Mouse (Mus musculus): ENCODE measurements around the gene Btbd9.
A peak's percentile ranks its signal among the peaks of the same experiment; 100 is the strongest.

The Btbd9 gene

DNA sequence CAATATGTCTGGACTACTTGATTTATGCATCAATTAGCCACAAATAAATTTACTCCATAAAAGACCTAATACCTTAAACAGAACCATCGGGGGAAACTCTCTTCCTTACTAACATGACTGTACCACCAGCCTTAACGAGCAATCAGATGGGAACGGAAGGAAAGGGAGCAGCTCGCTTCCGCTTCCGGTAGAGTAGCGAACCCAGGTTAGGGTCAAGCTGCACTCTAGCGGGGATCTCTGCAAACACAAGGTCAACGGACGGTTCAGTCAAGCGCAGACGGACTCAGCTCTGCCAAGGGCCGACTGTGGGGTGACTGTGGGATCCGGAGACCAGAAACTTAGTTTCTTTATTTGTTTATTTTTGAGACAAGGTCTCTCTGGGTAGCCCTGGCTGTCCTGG lies 25.9 kb upstream of the Btbd9 start:
- DNase-seq (ENCODE audit: low read depth, low spot score): no peak

DNA sequence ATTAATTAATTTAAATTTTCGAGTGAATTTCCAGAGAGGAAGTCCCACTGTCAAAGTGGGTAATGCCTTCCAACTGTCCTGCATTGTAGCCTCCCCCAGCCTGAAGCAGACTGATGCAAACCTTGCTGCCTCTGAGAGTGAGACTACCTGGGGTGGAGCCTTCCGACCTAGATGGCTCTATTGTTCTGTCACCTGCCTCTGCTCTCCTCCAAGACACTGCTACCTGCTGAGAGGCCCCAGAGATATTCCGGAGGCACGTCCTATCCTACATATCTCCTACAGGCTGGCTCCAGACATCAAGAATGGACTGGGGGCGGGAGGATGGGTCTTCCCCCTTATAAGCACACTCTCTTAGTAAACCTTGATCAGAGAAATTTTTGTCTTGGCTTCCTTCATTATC lies 22.0 kb upstream of the Btbd9 start:
- DNase-seq (ENCODE audit: low read depth, low spot score): no peak

DNA sequence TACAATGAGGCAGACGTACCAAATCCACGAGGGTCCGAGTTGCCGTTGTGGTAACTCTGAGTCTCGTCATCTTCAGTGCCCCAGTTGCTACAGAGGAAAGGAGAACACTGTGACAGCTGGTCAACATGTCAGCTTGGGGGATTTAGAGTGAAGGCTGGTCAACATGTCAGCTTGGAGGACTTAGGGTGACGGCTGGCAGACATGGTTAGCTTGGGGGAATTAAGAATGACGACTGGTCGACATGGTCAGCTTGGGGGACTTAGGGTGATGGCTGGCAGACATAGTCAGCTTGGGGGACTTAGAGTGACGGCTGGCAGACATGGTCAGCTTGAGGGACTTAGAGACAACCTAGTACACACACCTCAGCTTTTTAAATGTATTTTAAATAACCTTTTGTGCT lies 21.5 kb upstream of the Btbd9 start:
- DNase-seq (ENCODE audit: low read depth, low spot score): no peak

DNA sequence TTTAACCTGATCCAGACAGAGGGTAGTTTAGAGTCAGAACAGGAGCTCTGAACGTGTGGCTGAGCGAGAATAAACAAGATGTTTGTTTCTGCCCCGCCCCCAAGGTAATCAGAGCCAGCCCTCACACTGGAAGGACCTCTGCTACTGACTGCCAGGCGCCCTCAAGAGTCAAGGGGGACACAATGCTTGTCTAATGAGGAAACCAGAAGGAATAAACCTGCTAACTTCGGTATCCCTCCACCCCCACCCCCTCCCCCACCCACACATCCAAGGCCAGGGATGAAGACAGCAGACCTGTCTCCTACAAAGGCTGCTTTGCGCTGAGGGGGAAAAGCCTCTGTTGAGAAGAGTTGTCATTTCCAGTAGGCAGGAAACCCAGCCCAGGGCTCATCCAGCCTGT lies 18.6 kb upstream of the Btbd9 start:
- no peak for DNase-seq (ENCODE audit: low read depth, low spot score)

DNA sequence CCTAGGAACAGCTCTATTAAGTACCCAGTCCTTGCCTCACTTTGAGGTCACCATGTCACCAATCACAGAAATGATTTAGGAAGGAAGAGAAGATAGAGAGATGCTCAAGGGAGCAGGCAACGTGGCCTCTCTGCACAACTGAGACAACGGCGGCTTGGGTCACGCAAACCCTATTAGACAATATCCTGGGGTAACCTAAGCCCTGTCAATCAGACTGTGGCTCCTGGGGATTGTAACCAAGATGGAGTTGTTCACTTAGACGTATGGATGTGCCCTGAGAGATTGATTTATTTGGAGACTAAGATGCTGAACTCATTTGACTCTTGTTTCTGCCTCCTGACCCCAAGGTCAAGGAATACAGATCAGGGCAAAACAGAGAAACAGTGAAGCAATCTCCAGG lies 18.1 kb upstream of the Btbd9 start:
- no peak for DNase-seq (ENCODE audit: low read depth, low spot score)

DNA sequence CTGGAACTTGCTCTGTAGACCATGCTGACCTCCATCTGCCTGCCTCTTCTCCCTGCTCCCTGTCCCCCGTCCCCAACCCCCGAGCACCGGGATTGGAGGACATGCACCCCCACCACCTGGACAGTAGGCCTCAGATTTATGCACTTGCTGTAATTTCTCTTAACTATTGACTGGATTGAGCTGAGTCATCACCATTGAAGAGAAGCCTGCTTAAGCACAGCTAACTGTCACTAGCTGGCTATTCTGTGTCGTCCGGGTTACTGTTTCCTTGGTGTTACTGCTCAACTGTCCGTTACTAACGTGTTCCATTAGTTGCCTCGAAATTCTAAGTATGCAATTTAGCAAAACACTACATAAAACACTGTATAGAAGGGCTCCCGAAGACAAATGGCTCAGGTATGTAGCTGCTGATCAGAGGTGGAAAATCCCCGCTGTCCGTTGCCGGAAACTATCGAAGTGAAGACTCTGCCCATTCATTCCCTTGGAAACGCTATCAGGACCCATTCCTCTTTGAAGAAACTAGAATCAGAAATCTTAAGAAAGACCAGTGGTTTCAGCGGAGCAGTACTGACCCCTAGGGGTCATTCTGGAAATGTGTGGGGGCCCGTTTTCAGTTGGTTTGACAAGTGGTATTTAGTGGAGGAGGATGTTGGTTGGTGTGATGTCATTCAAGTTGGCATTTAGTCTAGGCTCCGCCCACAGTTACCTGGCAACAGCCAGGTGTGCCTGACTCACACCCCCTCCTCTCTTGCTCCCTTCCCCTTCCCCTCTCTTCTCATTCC lies 14.3 kb upstream of the Btbd9 start:
- peak; percentile 76 for DNase-seq (ENCODE audit: low read depth, low spot score)

DNA sequence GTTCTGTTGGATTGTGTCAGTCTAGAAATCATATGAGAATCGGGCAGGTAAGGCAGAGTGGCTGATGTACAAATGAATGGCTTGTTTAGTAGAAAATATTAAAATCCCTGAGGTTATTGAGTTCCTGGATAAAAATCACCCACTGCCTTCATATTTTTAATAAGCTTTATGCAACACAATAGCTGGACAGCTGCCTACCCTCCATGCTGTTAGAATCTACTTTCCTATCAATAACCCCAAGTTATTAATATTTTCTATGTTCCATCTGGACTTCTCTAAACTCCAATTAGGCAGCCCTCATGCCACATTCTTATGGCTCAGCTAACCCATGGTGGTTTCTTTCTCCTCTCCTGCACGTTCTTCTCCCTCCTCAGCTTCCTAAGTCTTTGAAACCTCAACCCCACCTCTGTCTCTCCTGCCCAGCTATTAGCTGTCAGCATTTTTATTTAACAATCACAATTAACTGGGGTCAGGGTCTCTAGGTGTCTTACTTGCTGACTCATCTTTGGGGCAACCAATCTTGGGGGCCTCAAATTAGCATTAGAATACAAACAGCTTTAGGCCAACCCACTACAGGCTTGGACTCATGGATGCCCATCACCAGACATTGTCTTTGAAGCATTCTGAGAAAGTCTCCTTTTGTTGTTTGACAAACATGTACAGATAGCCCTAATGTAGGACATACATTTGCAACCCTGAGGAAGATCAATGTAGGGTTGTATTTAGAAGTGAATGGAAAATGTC lies 7.1 kb upstream of the Btbd9 start:
- DNase-seq (ENCODE audit: low read depth, low spot score): no peak

DNA sequence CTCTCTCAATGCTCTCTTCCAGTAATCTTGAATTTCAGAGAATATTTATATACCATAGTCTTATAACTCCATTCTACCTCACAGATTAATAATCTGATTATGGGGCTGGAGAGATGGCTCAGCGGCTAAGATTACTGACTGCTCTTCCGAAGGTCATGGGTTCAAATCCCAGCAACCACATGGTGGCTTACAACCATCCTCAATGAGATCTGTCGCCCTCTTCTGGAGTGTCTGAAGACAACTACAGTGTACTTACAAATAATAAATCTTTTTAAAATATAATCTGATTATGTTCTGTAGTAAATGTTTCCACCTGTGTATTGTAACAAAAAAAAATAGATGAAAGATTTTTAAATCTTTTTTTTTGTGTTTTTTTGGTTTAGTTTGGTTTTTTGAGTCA lies 6.0 kb upstream of the Btbd9 start:
- DNase-seq (ENCODE audit: low read depth, low spot score): peak; percentile 34

DNA sequence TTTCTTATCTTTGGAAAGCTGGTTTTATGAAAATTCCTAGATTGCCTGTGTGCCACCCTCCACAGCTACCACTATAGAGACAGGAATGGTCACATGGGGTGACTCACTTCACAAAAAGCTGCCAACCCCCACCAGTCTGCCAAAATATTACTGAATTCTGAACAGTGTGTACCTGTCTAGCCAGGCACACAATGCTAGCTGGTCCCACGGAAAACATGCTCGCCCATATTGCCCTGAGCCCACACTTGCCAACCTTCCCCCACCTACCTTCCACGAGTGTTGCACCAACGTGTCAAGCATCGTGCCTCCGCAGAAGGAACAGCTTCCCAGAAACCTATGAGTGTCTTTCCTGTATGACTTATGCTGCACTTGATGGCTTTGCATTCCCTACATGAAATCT lies 4.9 kb upstream of the Btbd9 start:
- no peak for DNase-seq (ENCODE audit: low read depth, low spot score)

DNA sequence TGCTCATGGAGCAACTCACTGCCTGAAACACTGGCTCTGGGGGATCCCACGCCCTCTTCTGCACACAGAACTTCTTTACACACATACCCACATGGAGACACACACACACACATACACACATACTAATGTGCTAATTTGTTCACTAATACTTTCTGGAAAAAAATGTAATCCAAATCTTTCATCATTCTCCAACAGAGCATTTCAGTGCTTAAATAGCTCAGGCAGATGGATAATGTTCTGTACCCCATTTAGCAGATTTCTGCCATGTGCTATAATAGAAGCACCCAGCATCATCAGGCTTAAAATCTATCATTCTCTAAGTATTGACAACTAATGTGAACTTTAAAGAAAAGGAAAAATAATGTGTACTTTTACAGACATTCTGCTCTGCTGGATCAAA lies 4.5 kb upstream of the Btbd9 start:
- no peak for DNase-seq (ENCODE audit: low read depth, low spot score)

DNA sequence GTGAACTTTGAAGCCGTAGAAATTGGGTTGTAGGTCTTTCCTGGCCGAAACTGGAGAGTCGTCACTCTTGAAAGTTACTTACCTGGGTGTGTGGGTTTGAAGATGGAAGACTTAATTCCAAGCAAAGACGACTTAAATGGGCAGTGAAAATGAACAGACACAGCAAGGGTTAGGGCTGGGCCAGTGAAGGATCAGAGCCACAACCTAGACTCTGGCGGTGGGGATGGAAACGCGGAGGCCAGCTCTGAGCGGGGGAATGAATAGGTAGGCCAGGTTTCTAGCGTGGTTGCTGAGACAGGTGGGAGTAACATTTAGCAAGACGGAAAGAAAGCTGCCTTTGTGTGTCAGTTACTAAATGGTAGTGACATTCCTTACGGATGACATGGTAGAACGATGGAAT lies 658 bp upstream of the Btbd9 start:
- no peak for DNase-seq (ENCODE audit: low read depth, low spot score)

DNA sequence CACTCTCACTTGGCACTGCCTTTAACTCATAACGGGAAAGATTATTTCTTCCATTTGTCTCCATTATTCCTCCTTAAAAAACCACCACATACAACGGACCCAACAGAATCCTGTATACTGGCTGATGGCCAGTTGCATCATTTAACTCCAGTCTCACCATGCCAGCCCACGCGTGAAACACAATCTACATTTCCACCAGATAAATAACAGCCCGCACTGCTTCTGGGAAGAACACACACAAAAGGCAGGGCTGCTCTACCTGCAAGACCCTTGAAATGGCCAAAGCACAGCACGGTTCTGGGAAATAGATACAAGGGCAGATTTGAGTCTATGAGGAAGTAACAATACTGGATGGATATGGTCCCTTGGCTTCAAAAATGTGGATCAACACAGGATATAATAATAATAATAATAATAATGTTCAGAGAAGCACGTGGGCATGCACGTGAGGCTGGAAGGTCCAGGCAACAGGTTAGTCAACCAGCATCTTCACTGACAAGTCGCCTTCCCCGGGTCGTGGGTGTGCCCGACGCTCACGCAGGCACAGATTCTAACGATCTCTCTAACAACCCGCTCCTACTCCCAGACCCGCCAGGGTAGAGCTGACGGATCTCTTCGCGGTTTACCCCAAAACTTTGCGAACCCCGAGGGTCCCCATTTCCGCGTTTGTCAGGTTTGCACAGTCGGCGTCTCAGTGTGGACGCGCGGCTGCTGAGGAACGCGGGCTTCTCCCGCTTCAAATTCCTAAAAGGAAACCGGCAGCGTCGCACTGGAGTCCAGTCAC lies 975 bp downstream of the Btbd9 start:
- peak; percentile 81 for DNase-seq (ENCODE audit: low read depth, low spot score)

DNA sequence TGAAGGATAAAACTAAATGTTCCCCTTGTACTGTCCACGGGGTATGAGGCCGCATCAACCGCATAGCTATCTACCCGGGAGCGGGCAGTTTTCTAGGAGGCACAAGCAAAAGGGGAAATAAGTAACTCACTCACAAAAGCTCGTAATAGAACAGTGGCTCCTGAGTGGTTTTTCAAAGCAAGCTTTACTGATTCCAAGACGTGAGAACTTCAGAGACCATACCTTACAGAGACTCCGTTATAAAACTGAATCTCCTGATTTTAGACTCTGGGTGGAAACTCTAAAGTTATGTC lies 1.6 kb downstream of the Btbd9 start:
- peak; percentile 45 for DNase-seq (ENCODE audit: low read depth, low spot score)

DNA sequence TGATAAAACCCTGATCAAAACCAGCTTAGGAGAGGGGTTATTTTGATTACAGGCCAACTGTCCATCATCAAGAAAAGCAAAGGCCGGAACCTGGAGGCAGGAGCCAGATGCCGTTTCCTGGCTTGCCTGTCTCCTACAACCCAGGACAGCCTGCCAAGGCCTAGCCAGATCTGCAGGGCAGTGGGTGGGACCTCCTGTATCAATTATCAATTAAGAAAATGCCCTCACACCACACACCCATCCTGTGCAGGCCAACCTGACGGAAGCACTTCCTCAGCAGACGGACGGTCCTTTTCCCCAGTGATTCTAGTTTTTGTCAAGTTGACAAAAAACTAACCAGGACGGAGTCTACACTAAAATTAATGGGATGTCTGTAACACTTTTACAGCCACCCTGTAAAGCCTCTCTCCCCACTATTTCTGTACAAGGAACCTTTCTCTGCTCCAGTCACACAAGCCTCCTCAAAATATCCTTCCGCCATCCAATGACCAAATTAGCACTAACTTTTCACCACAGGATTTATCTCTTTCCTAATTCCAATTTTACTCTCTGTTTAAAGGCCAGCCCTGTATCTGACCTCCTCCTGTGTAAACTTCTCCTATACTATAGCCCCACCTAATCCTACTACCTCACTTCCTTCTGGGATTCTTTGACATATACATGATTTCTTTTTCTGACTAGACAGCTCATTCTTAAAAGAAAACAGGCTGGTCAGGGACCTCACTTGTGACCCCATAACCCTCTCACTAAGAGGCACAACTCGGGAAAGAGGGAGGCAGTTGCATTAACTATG lies 2.1 kb downstream of the Btbd9 start:
- no peak for DNase-seq (ENCODE audit: low read depth, low spot score)

DNA sequence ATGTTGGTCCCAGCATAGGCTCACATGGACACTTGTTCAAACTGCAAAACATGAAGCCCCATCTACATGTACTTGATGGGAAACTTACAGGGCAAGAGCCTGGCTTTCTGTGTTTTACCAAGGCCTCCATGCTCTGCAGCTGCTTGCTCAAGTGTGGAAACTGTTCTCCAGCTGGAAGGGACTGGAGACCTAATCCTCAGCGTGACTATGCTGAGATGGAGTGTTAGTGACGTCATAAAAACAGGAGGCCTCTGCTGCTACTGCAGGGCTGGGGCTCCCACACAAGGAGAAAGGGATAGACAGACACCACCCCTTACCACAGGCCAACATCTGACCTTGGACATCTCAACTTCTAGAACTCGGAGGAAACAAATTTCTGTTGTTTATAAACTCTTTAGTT lies 5.3 kb downstream of the Btbd9 start:
- DNase-seq (ENCODE audit: low read depth, low spot score): no peak

DNA sequence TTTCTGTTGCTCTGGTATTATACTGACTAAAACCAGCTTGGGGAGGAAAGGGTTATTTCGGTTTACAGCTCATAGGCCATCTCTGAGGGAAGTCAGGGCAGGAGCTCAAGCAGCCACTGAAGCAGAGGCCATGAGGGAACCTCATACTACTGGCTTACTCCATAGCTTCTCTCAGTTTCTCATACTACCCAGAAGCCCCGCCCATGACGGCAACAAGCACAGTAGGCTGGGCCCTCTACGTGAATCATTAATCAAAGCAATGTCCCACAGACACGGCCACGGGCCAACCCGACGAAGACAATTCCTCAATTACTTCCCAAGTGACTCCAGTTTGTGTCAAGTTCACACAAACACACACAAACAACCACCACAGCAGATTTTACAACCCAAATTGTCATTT lies 6.1 kb downstream of the Btbd9 start:
- no peak for DNase-seq (ENCODE audit: low read depth, low spot score)

DNA sequence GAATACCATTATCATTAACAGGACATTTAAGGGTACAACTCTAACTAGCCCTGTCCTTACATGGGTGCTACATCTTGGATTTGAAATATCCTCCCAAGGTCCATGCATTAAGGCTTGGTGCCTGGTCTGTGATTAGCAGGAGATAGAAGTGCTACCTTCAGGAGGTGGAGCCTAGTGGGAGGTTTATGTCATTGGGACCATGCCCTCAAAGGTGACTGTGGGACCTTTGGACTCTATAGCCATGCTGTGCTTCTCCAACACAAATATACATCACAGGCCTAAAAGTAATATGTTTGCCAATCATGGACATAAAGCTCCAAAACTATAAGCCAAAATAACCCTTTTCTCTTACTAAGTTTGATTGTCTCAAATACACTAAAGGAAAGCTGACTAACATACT lies 7.8 kb downstream of the Btbd9 start:
- no peak for DNase-seq (ENCODE audit: low read depth, low spot score)

DNA sequence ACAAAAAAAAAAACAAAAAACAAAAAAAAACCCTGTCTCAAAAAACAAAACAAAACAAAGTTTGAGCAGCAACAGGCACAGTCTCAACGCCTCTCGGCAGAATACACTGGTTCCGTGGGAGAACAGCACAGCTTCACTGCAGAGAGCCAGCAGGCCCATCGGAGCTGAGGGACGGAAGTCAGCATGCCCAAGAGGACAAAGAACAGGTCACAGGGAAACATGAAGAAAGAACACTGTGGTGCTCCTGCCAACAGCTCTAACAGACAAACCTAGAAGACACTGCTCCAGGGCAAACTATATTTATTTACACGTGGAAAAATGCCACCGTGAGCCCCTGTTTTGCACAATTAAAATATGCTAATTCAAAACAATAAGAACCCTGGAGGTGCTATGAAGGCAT lies 11.3 kb downstream of the Btbd9 start:
- no peak for DNase-seq (ENCODE audit: low read depth, low spot score)

DNA sequence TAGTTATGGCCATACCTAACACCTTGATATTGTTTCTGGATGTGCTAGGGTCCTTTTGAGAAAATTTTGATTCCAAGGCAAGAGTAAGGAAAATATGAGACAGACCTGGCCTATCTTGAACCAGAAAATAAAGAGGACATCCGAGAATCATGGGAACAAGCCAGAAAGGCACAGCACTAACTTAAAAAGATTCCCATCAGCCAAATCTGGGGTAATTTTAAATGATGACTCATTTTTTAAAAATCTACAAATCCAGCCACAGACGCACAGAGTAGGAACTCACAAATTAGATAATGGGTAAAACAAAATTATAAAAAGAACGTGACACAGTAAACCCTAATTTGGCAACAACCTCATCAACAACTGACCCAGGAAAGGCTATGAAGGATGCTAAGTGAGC lies 11.9 kb downstream of the Btbd9 start:
- DNase-seq (ENCODE audit: low read depth, low spot score): no peak

DNA sequence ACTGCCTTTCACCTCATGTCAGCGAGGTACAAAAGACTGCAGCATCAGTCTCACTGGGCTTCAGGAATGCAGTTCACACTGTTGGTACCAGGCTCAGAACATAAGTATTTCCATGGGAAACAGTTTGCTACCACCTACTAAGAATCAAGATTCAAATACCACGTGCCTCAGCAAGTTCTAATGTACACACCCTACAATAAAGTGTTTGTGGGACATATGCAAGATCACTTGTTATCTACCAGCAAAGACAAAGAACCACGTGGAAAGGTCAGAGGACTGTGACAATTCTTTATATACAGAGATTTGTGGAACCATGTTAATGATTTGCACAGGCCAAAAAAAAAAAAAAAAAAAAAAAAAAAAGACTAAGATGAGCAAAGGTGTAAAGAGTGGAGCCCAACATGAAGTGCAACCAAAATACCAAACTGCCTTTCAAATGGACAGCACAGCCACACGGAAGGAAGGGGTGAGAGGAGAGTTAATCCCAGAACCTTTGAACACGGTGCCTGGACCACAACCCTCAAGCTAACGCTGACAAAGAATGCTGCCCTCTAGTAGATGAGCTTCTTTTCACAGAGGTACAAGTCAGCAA lies 12.7 kb downstream of the Btbd9 start:
- DNase-seq (ENCODE audit: low read depth, low spot score): no peak

DNA sequence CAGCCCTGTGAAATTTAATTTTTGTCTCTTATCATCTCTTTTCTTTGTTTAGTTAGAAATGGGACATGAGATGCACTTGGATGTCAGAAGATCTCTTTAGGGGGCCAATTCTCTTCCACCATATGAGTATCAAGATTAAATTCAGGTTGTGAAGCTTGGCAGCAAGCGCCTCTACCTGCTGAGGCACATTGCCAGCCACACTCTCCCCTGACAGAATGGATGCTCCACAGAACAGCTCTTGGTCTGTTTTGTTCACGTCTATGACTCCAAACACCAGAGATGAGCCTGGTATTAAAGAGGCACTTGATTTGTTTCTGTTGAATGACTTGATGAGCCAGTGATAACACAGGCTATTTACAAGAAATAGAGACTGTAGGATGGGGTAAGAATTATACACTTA lies 13.5 kb downstream of the Btbd9 start:
- no peak for DNase-seq (ENCODE audit: low read depth, low spot score)

DNA sequence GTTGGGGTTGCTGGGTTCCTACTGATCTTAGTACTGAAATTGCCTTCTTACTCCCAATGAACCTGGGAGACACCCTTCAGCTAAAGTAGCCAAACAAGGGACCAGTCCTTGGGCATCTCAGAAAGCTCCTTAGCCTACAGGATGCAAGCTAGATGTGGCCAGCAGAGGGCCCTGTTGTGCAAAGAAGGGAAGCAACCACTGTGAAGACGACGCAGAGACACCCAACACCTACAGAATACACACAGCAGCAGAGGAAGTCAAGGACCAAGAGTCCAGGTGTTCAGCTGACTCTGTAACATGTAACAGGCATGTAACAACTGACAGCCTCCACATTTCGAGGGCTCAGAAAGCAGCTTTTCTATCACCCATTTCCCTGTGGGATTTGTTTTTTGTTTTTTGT lies 16.8 kb downstream of the Btbd9 start:
- DNase-seq (ENCODE audit: low read depth, low spot score): peak; percentile 94

Measured in A20 (cell line).